Mouse (Mus musculus) lung, adult 2 months (tissue): ENCODE data around the gene Patl2. TPM values are rescaled to one million over a fixed set of nuclear protein-coding genes. Genes with fewer than 3 reads are reported as not detected.

ENCODE experiments used
- DNase-seq: peaks from one replicate; pipeline ENCODE4 v3.0.0; 2022
- H3K4me1 ChIP-seq: fragments of 200-500 bp; 2 replicates; pipeline ENCODE4 v1.6.1; 2011; ENCODE audit warnings: low read length; ENCODE audit not compliant: control insufficient read depth, insufficient read depth
- H3K4me3 ChIP-seq: fragments of 200-500 bp; replicated peaks from 2 replicates; pipeline ENCODE3; 2011; ENCODE audit warnings: low read depth, mild to moderate bottlenecking, control low read depth, low read length; ENCODE audit errors: extremely low read depth
- CTCF ChIP-seq: fragments of 200-500 bp; IDR thresholded peaks from 2 replicates; pipeline ENCODE4 v1.5.1; 2011; ENCODE audit warnings: mild to moderate bottlenecking, low read length, control low read depth; ENCODE audit not compliant: insufficient read depth
- POLR2A ChIP-seq: fragments of 200-500 bp; IDR thresholded peaks from 2 replicates; pipeline ENCODE4 v1.6.1; 2011; ENCODE audit warnings: low read depth, mild to moderate bottlenecking, control low read depth, low read length, borderline replicate concordance; ENCODE audit errors: extremely low read depth
- WGBS: fragments of 180-500 bp; shearing (Covaris S2); methylation state at CpG from one replicate; pipeline ENCODE4 v1.1.7; 2018; 5-methylcytosine and 5-hydroxymethylcytosine counted together
- polyA plus RNA-seq: library from polyadenylated mRNA; depleted of rRNA; stranded (reverse); fragments of >200 nt; gene quantifications from 2 replicates; pipeline ENCODE4 v1.2.3, GENCODE M21; 2012; rRNA removed

Patl2 gene
- 0.07 TPM in 1 of 2 replicates, not detected in the other for polyA plus RNA-seq

DNA sequence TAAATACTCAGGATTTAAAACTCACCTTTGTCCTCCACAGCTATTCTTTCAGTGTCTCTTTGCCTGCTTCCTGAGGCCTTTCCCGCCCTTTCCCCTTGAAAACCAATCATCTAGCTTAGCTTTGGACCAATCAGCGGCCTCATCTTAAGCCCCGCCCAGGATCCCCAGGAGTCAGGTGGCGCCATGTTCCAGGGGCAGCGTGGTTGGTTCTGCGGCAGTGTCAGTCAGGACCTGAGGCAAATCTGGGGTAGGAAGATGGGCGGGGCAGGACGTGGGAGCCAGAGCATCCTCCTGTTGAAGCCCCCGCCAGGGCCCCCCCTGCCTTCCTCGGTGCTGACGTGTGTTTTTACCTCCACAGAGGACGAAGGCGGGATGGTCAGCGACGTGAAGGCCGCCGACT lies at the start of gene Patl2, which contains the start of gene Terb2:
Patl2 (minus strand) TSS at position 84 of the 400 bp plus-strand sequence.
Terb2 (plus strand) TSS at position 167 of the 400 bp plus-strand sequence.
- TF ChIP-seq POLR2A = no peak
- TF ChIP-seq CTCF = no peak
- Histone ChIP-seq H3K4me3 (no peak within 1 kb of the TSS), H3K4me1 (no peaks in the 10 kb centered on the region)
- 77% methylated on average over 17 of the region's 17 CpGs for WGBS
- DNase-seq = no peak

DNA sequence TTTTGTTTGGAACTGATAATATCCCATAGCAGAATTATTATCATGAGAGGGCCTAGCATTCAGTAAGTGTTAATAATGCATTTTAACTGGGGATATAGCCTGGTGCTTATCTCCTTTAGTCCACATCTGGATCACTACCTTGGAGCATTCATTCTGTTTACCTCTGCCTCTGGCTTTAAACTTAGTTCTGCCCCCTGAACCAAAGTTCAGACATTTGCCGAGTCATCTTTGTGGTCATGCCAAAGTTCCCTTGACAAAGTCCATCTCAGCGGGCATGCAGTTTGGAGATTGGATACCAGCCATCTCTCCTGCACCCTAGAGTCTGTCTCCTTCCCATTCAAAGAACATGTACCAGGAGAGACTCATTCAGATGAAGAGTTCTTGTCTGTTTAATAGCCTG lies 49.4 kb upstream of the Patl2 start:
- Histone ChIP-seq H3K4me1 (no peaks in the 10 kb centered on the region; the same call in 1 of the 2 replicates), H3K4me3 (no peak overlapping the region)
- TF ChIP-seq CTCF (no peak), POLR2A (no peak)
- DNase-seq = no peak
- WGBS = 51% methylated on average over 2 of the region's 2 CpGs

DNA sequence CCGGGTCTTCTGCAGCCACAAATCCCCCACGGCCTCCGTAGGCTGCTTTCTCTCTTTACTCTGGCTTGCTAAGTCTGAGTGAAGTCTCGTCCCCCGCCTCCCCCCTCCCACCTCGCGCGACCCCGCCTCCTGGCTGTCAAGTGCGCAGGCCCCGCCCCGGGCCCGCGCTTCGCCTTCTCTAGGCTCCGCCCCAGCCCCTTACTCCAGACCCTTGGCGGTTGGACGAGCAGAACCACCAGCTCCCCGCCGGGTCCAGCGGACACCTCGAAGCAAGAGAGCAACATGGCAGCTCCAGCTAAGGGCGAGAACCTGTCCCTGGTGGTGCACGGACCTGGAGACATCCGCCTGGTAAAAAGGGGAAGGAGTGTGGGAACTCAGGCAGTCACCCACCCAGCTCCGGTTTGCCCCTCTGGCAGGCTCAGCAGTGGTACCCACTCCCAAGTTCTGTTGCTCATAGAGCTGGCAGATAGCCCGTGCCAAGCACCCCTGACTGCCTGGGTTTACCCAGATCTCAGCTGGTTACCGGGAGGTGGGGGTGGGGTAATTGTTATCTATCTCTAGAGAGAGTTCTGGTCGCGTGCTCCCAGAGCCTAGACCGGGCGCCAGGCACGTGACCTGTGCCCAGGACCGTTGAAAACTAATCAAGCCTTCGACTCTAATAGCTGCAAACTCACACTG lies 48.8 kb upstream of the Patl2 start, which contains the start of gene Sord:
Sord (plus strand) TSS at position 139 of the 678 bp plus-strand sequence.
- H3K4me1 ChIP-seq = no peaks in the 10 kb centered on the region; the same call in 1 of the 2 replicates
- WGBS = 1% methylated on average over 35 of the region's 35 CpGs
- peak; percentile 64 for DNase-seq
- H3K4me3 ChIP-seq = peak within 1 kb of the TSS; percentile 85
- TF ChIP-seq POLR2A (peak; percentile 35; the same call in 1 of the 2 replicates), CTCF (no peak)

DNA sequence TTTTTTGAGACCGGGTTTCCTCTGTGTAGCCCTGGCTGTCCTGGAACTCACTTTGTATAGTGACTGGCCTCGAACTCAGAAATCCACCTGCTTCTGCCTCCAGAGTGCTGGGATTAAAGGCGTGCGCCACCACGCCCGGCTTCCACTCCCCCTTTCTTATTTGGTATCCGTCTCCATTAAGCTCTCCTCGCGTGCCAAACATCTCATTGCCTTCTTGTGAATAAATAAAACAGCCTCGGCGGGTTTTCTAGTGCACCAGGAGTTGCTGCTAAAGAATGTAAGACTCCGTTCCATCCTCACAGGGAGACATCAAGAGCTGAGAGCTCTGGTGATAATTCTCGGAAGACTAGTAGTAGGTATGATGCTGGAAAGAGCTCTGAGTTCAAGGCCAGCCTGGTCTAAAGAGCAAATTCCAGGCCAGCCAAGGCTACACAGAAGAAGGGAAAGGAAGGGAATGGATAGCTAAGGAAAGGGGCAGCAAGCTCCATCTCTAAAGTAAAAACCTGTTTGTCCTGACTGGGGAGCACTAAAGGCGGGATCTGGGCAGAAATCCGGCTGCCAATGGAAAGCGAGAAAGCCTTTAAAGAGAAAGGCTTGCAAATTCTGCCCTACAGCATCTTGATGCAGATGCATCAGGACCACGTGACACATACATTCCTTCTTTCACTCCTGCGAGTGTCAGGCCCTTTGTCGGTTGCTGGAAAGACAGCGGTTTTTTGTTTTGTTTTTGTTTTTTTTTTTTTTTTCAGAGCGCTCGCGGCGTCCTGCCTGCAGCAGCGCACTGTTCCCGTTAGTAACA lies 48.0 kb upstream of the Patl2 start:
- no peaks in the 10 kb centered on the region; the same call in 1 of the 2 replicates for H3K4me1 ChIP-seq
- TF ChIP-seq POLR2A = no peak
- no peak for TF ChIP-seq CTCF
- DNase-seq = peak; percentile 31
- H3K4me3 ChIP-seq = peak overlapping the region; percentile 85
- 5% methylated on average over 26 of the region's 26 CpGs for WGBS

DNA sequence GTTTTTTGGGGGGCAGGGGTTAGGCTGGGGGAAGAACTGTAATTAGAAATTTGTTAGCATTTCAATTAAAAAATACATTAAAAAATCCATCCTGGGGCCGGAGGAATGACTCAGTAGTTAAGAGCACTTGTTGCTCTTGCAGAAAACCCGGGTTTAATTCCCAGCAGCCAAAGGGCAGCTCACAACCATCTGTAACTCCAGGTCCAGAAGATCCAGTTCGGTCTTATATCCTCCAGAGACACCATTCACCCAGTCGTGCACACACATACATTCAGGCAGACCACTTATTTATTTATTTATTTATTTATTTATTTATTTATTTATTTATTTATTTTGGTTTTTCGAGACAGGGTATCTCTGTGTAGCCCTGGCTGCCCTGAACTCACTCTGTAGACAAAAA lies 47.4 kb upstream of the Patl2 start:
- TF ChIP-seq CTCF (no peak), POLR2A (no peak)
- WGBS = 54% methylated on average over 5 of the region's 5 CpGs
- no peak for DNase-seq
- H3K4me3 ChIP-seq = no peak overlapping the region
- H3K4me1 ChIP-seq = no peaks in the 10 kb centered on the region; the same call in 1 of the 2 replicates

DNA sequence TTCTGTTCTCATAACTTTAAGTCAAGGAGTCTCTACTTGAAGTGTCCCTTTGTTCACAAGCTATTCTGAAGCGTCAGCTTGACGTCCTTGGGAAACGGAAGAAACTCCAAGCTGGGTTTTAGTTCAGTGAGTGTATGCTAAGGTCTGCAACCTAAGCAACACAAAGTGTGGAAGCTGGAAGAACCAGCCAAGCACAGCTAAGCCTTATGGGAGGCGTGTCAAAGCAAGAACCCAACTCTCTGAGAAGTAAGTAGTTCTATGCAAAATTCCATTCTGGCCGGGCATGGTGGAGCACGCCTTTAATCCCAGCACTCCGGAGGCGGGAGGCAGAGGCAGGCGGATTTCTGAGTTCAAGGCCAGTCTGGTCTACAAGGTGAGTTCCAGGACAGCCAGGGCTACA lies 45.6 kb upstream of the Patl2 start:
- Histone ChIP-seq H3K4me1 (no peaks in the 10 kb centered on the region; the same call in 1 of the 2 replicates), H3K4me3 (no peak overlapping the region)
- TF ChIP-seq CTCF = no peak
- no peak for DNase-seq
- WGBS = 81% methylated on average over 9 of the region's 9 CpGs

DNA sequence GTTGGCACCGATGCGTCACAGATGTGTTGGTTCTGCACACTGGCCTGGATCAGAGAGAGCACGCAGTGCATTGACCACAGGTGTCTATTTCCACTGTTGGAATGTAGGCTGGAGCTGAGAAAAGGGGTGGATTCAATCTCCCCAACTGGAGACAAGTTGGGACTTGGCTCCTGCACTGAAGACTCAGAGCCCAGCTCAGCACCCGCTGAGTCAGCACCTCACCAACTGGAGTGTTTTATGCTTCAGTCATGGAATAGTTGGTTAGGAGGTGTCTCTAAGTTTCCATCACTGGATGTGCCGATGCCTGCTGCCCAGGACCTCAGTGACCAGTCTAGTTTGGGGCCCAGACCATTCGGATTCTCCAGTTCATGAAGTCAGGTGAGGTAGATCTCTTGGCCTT lies 44.4 kb upstream of the Patl2 start:
- no peak for DNase-seq
- 78% methylated on average over 6 of the region's 6 CpGs for WGBS
- Histone ChIP-seq H3K4me1 (no peaks in the 10 kb centered on the region; the same call in 1 of the 2 replicates), H3K4me3 (no peak overlapping the region)
- TF ChIP-seq CTCF (no peak), POLR2A (no peak)

DNA sequence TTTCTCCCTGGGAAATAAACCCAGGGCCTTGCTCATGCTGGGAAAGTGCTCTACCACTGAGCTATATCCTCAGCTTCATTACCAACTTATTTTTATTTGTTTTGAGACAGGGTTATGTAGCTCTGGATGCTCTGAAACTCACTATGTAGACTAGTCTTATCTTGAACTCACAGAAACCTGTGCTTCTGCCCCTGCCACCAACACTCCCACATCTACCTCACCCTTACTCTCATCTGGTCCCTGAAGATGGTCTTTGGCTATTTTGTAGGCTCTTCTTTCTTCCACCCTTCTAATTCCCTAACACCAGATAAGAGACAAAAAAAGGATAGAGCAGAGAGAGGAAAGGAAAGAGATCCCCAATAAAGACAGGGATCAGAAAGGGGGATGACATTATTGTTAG lies 37.7 kb upstream of the Patl2 start:
- Histone ChIP-seq H3K4me3 (no peak overlapping the region), H3K4me1 (no peaks in the 10 kb centered on the region)
- DNase-seq = no peak
- TF ChIP-seq POLR2A (no peak), CTCF (no peak)

DNA sequence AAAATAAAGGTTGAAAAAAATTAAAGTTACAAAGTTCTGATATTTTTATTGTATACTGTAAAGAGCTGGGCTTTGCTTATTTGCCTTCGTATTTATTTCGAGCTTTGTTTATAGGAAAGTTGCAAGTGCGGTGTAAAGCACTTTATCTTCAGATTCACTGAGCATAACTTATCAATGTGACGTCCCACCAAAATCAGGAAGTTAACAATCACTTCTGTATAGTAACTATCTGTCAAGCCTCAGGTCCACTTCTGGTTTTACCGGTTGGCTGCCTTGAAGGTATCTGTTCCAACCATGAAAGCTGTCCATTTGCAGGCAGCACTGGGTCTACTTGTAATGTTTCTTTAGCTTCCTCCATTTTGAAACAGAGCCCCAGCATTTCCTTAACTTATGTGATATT lies 36.3 kb upstream of the Patl2 start:
- Histone ChIP-seq H3K4me1 (no peaks in the 10 kb centered on the region), H3K4me3 (no peak overlapping the region)
- DNase-seq = no peak
- TF ChIP-seq CTCF (no peak), POLR2A (no peak)
- WGBS = 57% methylated on average over 5 of the region's 5 CpGs
